ENCODE assay signal across 22 mouse cellular contexts in the genomic region with DNA sequence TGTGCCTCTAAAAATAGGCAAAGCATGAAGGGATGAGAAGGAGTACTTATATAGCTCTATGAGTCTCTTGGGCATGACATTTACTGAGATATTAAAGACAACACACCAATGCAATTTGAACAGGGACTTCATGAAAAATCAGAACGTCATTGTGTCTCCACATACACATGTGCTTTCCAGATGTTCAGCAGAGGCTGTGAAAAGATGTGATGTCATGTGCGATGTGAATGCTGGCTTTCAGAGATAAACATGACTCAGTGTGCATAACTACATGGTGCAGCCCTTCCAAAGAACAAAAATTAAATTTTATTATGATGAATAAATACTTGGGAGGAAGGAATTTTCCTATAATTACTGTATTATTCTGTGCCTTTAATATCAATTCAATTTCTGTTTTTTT.
DNase-seq lines count a peak whose midpoint lies in the region; ATAC-seq lines count a peak whose summit lies in the region.
"Had no signal": no experiment of that assay in that cellular context is flagged by ENCODE, and none has a peak within 500 bp of the region (broad histone marks: within the 10 kb centered on the region; RNA-seq: fewer than 3 reads in every experiment).

No protein-coding gene starts in this region.

- no peak overlapping the region for H3K9ac ChIP-seq in embryonic facial prominence, embryonic 14.5 days (ENCODE audit: low read depth, low read length)
- H3K9ac ChIP-seq: embryonic facial prominence, embryonic 13.5 days; forebrain, embryonic 15.5 days; heart, embryonic 15.5 days; hindbrain, embryonic 13.5 days; intestine, embryonic 15.5 days had no signal

- no peak for ATAC-seq in embryonic facial prominence, embryonic 14.5 days (ENCODE audit: low read depth)
- ATAC-seq in megakaryocyte, adult 5-6 weeks (ENCODE audit: poor library complexity, severe bottlenecking): no peak
- no peak for ATAC-seq in megakaryocyte progenitor cell, adult 5-6 weeks (replicated peaks; ENCODE audit: poor library complexity)
- ATAC-seq: forebrain, embryonic 15.5 days; intestine, embryonic 15.5 days had no signal

- no peaks in the 10 kb centered on the region for H3K9me3 ChIP-seq in embryonic facial prominence, embryonic 14.5 days (ENCODE audit: control insufficient read depth, low read length)
- H3K9me3 ChIP-seq: embryonic facial prominence, embryonic 13.5 days; forebrain, embryonic 10.5 days; forebrain, embryonic 15.5 days; heart, embryonic 15.5 days; hindbrain, embryonic 13.5 days; intestine, embryonic 15.5 days had no signal

- DNase-seq in embryo, embryonic 10 days (ENCODE audit: low spot score): peak; percentile 7
- DNase-seq in embryo, embryonic 9.5 days (ENCODE audit: extremely low spot score): no peak
- peak; percentile 35 for DNase-seq in brain, adult 2 months (ENCODE audit: low read depth, low spot score)
- peak; percentile 22 for DNase-seq in embryonic facial prominence, embryonic 14.5 days (ENCODE audit: low spot score)
- peak; percentile 30 for DNase-seq in mesoderm, embryonic 11.5 days (ENCODE audit: low read depth, low spot score)
- DNase-seq: adrenal gland, adult 8-10 months; adrenal gland, postnatal 36 days; cerebellum, adult 11 months; gastrocnemius, postnatal 10 days; heart, adult 2 months; heart, postnatal 14 days; kidney, adult 18-20 months had no signal

- no peak overlapping the region for H3K27ac ChIP-seq in embryonic facial prominence, embryonic 14.5 days (replicated peaks; ENCODE audit: low read depth, low read length)
- H3K27ac ChIP-seq: embryonic facial prominence, embryonic 13.5 days; forebrain, embryonic 10.5 days; forebrain, embryonic 15.5 days; heart, adult 2 months; heart, embryonic 15.5 days; hindbrain, embryonic 13.5 days; intestine, embryonic 15.5 days had no signal

- H3K4me3 ChIP-seq in embryonic facial prominence, embryonic 14.5 days (ENCODE audit: low read depth, low read length): no peak overlapping the region
- H3K4me3 ChIP-seq: embryonic facial prominence, embryonic 13.5 days; erythroblast, embryonic 14.5 days; forebrain, embryonic 10.5 days; forebrain, embryonic 15.5 days; heart, adult 2 months; heart, embryonic 15.5 days; hindbrain, embryonic 13.5 days; intestine, embryonic 15.5 days had no signal

- no peak overlapping the region for H3K4me2 ChIP-seq in embryonic facial prominence, embryonic 14.5 days (ENCODE audit: low read depth, low read length)
- H3K4me2 ChIP-seq: embryonic facial prominence, embryonic 13.5 days; forebrain, embryonic 15.5 days; heart, embryonic 11.5 days; heart, embryonic 15.5 days; hindbrain, embryonic 13.5 days; intestine, embryonic 15.5 days had no signal

- no peaks in the 10 kb centered on the region for H3K4me1 ChIP-seq in embryonic facial prominence, embryonic 14.5 days (ENCODE audit: control insufficient read depth, insufficient read depth, low read length)
- H3K4me1 ChIP-seq: embryonic facial prominence, embryonic 13.5 days; forebrain, embryonic 10.5 days; forebrain, embryonic 15.5 days; heart, embryonic 15.5 days; hindbrain, embryonic 13.5 days; intestine, embryonic 15.5 days had no signal

- no peaks in the 10 kb centered on the region for H3K36me3 ChIP-seq in embryonic facial prominence, embryonic 14.5 days (ENCODE audit: control insufficient read depth, insufficient read depth, low read length)
- H3K36me3 ChIP-seq: embryonic facial prominence, embryonic 13.5 days; forebrain, embryonic 10.5 days; forebrain, embryonic 15.5 days; heart, embryonic 15.5 days; hindbrain, embryonic 13.5 days; intestine, embryonic 15.5 days had no signal

- H3K27me3 ChIP-seq in embryonic facial prominence, embryonic 14.5 days (replicated peaks; ENCODE audit: control insufficient read depth, insufficient read depth, low read length): no peaks in the 10 kb centered on the region
- H3K27me3 ChIP-seq: embryonic facial prominence, embryonic 13.5 days; forebrain, embryonic 15.5 days; heart, embryonic 15.5 days; hindbrain, embryonic 13.5 days; intestine, embryonic 15.5 days had no signal

- 29% methylated on average over 2 of the region's 2 CpGs for WGBS in embryonic facial prominence, embryonic 14.5 days
